Comparison of ENCODE assay signal across 8 mouse cellular contexts in the genomic region with DNA sequence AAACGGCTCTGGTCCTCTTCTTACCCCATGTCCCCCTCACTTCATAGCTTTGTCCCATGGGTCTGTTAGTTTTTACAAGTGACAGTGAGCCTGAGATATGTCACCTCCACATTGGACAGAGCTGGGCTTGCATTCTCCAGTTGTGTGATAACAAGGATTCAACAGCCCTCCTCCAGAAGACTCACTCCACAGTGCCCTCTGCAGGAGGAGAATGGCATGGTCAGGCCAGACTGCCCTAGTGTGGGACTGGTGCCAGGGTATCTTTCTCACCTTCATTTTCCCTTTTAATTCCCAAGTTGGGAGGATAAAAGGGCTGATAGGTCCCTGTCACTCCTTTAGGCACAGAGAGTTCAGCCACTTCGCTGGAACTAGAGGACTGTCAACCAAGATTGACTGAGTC.
A peak's percentile ranks its signal among the peaks of the same experiment; 100 is the strongest.
DNase-seq lines count a peak whose midpoint lies in the region; ATAC-seq and TF ChIP-seq lines count a peak whose summit lies in the region.

No protein-coding gene starts in this region.

- DNase-seq in forebrain, postnatal 0 days = no peak
- DNase-seq in urinary bladder, postnatal 14 days (ENCODE audit: low spot score) = peak; percentile 57
- DNase-seq in urinary bladder, postnatal 10 days (ENCODE audit: low spot score) = no peak
- peak; percentile 65 for DNase-seq in lung, postnatal 14 days
- no peak for DNase-seq in frontal cortex, adult 2 months (ENCODE audit: extremely low spot score in 1 of 2, low spot score in 1 of 2)
- DNase-seq in right cerebral cortex, postnatal 25 days = no peak

- no peaks in the 10 kb centered on the region; the same call in 1 of the 2 replicates for H3K36me3 ChIP-seq in forebrain, postnatal 0 days (ENCODE audit: insufficient read depth)
- no peaks in the 10 kb centered on the region for H3K36me3 ChIP-seq in forebrain, embryonic 12.5 days (replicated peaks)
- H3K36me3 ChIP-seq in heart, embryonic 12.5 days = no peaks in the 10 kb centered on the region

- no peak overlapping the region for H3K4me3 ChIP-seq in forebrain, postnatal 0 days (ENCODE audit: low read depth, low read length)
- no peak overlapping the region for H3K4me3 ChIP-seq in forebrain, embryonic 12.5 days (replicated peaks)
- H3K4me3 ChIP-seq in heart, embryonic 12.5 days = no peak overlapping the region

- no peak overlapping the region for H3K4me2 ChIP-seq in forebrain, postnatal 0 days (ENCODE audit: low read depth)
- H3K4me2 ChIP-seq in forebrain, embryonic 12.5 days = no peak overlapping the region
- 0 out of 2 replicates have a peak overlapping the region, but pooled peaks have one; percentile 13 for H3K4me2 ChIP-seq in heart, embryonic 12.5 days

- WGBS in forebrain, postnatal 0 days = 67% methylated on average over 2 of the region's 2 CpGs
- WGBS in forebrain, embryonic 12.5 days = 74% methylated on average over 2 of the region's 2 CpGs
- WGBS in heart, embryonic 12.5 days = 30% methylated on average over 2 of the region's 2 CpGs

- no peak overlapping the region for H3K27ac ChIP-seq in forebrain, postnatal 0 days (ENCODE audit: low read depth, low read length)
- no peak overlapping the region for H3K27ac ChIP-seq in forebrain, embryonic 12.5 days
- H3K27ac ChIP-seq in heart, embryonic 12.5 days (ENCODE audit: poor library complexity, severe bottlenecking) = peak overlapping the region; percentile 61; the same call in 1 of the 2 replicates

- no peaks in the 10 kb centered on the region for H3K4me1 ChIP-seq in forebrain, postnatal 0 days (ENCODE audit: insufficient read depth)
- peaks cover 5% of the 10 kb centered on the region; the same call in 1 of the 2 replicates for H3K4me1 ChIP-seq in forebrain, embryonic 12.5 days
- peaks cover 28% of the 10 kb centered on the region for H3K4me1 ChIP-seq in heart, embryonic 12.5 days (replicated peaks)

- no peaks in the 10 kb centered on the region for H3K27me3 ChIP-seq in forebrain, postnatal 0 days (ENCODE audit: insufficient read depth, low read length)
- no peaks in the 10 kb centered on the region for H3K27me3 ChIP-seq in forebrain, embryonic 12.5 days
- no peaks in the 10 kb centered on the region for H3K27me3 ChIP-seq in heart, embryonic 12.5 days (replicated peaks)

- no peak overlapping the region for H3K9ac ChIP-seq in forebrain, postnatal 0 days
- H3K9ac ChIP-seq in forebrain, embryonic 12.5 days = no peak overlapping the region
- H3K9ac ChIP-seq in heart, embryonic 12.5 days = no peak overlapping the region

- ATAC-seq in forebrain, postnatal 0 days = no peak
- no peak for ATAC-seq in forebrain, embryonic 12.5 days (ENCODE audit: low FRiP score)
- peak; percentile 31; the same call in 1 of the 2 replicates for ATAC-seq in heart, embryonic 12.5 days (ENCODE audit: insufficient number of reproducible peaks, low FRiP score)

- peak; percentile 53 for TF ChIP-seq CTCF in forebrain, postnatal 0 days (IDR thresholded peaks at IDR 0.05; ENCODE audit: low read depth)

- no peaks in the 10 kb centered on the region for H3K9me3 ChIP-seq in forebrain, postnatal 0 days (ENCODE audit: low read length)
- no peaks in the 10 kb centered on the region for H3K9me3 ChIP-seq in forebrain, embryonic 12.5 days
- H3K9me3 ChIP-seq in heart, embryonic 12.5 days (replicated peaks) = no peaks in the 10 kb centered on the region

Comparison
In these comparisons a context has a peak if more than half of its experiments do, and no peak if none do; other contexts are left out.
1. DNase-seq: peak in urinary bladder, postnatal 14 days (single experiment) and lung, postnatal 14 days (single experiment); none in forebrain, postnatal 0 days (single experiment), urinary bladder, postnatal 10 days (single experiment), frontal cortex, adult 2 months (0 of 2) and right cerebral cortex, postnatal 25 days (single experiment).